Mouse (Mus musculus) urinary bladder, postnatal 14 days (tissue): ENCODE measurements at regions not wholly inside any gene's neighbourhood (a gene's known extent, or its start where the extent isn't known, plus 50 kb on each side); places are given as distances from the start of the nearest gene placed in this dataset.

Source experiments
- DNase-seq: peaks from one replicate; pipeline ENCODE4 v3.0.0; 2021; ENCODE audit warnings: low spot score

- DNase-seq: no peak
Observed at GRCm38 (mm10) chr10:6053207-6053606, 131.0 kb upstream of the Rgs17 start.

GRCm38 (mm10) chr10:6043358-6043757 is 121.2 kb upstream of the Rgs17 start:
- no peak for DNase-seq

- DNase-seq: peak; percentile 9
Observed at GRCm38 (mm10) chr10:6039771-6040170, 117.6 kb upstream of the Rgs17 start.

- peak; percentile 71 for DNase-seq
Observed at GRCm38 (mm10) chr10:6035792-6036487, 113.7 kb upstream of the Rgs17 start.

GRCm38 (mm10) chr10:6032469-6032868 is 110.3 kb upstream of the Rgs17 start:
- DNase-seq: no peak

GRCm38 (mm10) chr10:6027551-6027950 is 105.4 kb upstream of the Rgs17 start:
- no peak for DNase-seq

GRCm38 (mm10) chr10:6026317-6026716 is 104.1 kb upstream of the Rgs17 start:
- DNase-seq: no peak

- DNase-seq: no peak
Observed at GRCm38 (mm10) chr10:6022609-6023283, 100.5 kb upstream of the Rgs17 start.

GRCm38 (mm10) chr10:6020944-6021684 is 98.9 kb upstream of the Rgs17 start:
- no peak for DNase-seq

GRCm38 (mm10) chr10:6013743-6014142 is 91.5 kb upstream of the Rgs17 start:
- no peak for DNase-seq

- DNase-seq: no peak
Observed at GRCm38 (mm10) chr10:6011541-6011940, 89.3 kb upstream of the Rgs17 start.

GRCm38 (mm10) chr10:6011029-6011428 is 88.8 kb upstream of the Rgs17 start:
- DNase-seq: no peak

- DNase-seq: no peak
Observed at GRCm38 (mm10) chr10:6007238-6007972, 85.2 kb upstream of the Rgs17 start.

- no peak for DNase-seq
Observed at GRCm38 (mm10) chr10:5981433-5981832, 59.2 kb upstream of the Rgs17 start.

GRCm38 (mm10) chr10:5978534-5978933 is 56.3 kb upstream of the Rgs17 start:
- no peak for DNase-seq
